Mouse (Mus musculus) liver, embryonic 16.5 days (tissue): ENCODE measurements around the gene Hc. TPM values are rescaled to one million over a fixed set of nuclear protein-coding genes. Genes with fewer than 3 reads are reported as not detected.

Source experiments
- ATAC-seq: fragments of 200-750 bp; cut with Nextera tagmentation; 2 replicates; pipeline ENCODE4 v1.8.0; 2017; ENCODE audit warnings: low read depth, mild to moderate bottlenecking, moderate number of reproducible peaks, moderate library complexity
- H3K27ac ChIP-seq: fragments of 300-500 bp; sonication (generic); 2 replicates; pipeline ENCODE4 v1.5.1; 2014; ENCODE audit warnings: mild to moderate bottlenecking, low read length
- H3K27me3 ChIP-seq: fragments of 300-500 bp; sonication (generic); 2 replicates; pipeline ENCODE4 v1.6.1; 2014; ENCODE audit warnings: low read depth, low read length, mixed read lengths; ENCODE audit not compliant: control insufficient read depth, insufficient read depth
- H3K36me3 ChIP-seq: fragments of 300-500 bp; sonication (generic); 2 replicates; pipeline ENCODE4 v1.6.1; 2014; ENCODE audit warnings: mild to moderate bottlenecking; ENCODE audit not compliant: control insufficient read depth, insufficient read depth
- H3K4me1 ChIP-seq: fragments of 300-500 bp; sonication (generic); 2 replicates; pipeline ENCODE4 v1.6.1; 2014; ENCODE audit warnings: low read depth, low read length, mixed read lengths; ENCODE audit not compliant: control insufficient read depth
- H3K4me2 ChIP-seq: fragments of 300-500 bp; sonication (generic); 2 replicates; pipeline ENCODE4 v1.6.1; 2014; ENCODE audit warnings: low read depth, low read length, mixed read lengths
- H3K4me3 ChIP-seq: fragments of 300-500 bp; sonication (generic); 2 replicates; pipeline ENCODE4 v1.5.1; 2014; ENCODE audit warnings: low read depth, mild to moderate bottlenecking, low read length
- H3K9ac ChIP-seq: fragments of 300-500 bp; sonication (generic); 2 replicates; pipeline ENCODE4 v1.6.1; 2014; ENCODE audit warnings: low read depth, low read length
- H3K9me3 ChIP-seq: fragments of 300-500 bp; sonication (generic); replicated peaks from 2 replicates; pipeline ENCODE4 v1.6.1; 2016; ENCODE audit warnings: low read length; ENCODE audit not compliant: control insufficient read depth
- WGBS: fragments of 180-500 bp; shearing (Covaris S2); extraction: QIAGEN DNeasy Blood & Tissue Kit; methylation state at CpG from one replicate; pipeline ENCODE4 v1.1.7; 2014; ENCODE audit not compliant: insufficient replicate concordance; 5-methylcytosine and 5-hydroxymethylcytosine counted together
- polyA plus RNA-seq: library from polyadenylated mRNA; unstranded; fragments of >200 nt; fragmentation: Nextera tagmentation; extraction: Ambion mirVana; gene quantifications from 2 replicates; pipeline ENCODE4 v1.2.1, GENCODE M21; 2015

Hc gene
- polyA plus RNA-seq, 1 experiment from 2014 or later = 72.4 TPM

DNA sequence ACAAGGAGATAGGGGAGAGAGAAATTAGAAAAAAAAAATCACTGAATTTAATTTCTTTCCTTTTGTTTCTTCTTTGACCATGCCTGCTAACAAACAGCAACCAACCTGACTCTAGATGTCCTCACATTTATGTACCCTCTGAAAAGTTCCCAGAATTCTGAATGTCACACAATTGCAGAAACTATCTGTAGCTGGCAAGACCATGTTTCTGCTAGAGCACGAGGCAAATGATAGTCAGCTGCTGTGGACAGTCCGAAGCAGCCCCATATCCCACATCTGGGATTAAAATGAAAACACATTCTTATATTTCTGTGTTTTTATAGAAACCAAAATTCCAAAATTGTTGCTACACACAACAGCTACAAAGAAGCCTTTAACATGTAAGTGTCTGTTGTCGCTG is 40.2 kb upstream of the Hc start, which contains the start of gene AI182371:
TSS of gene AI182371 (minus strand) at position 101 of the 400 bp plus-strand sequence.
- 75% methylated on average over 3 of the region's 3 CpGs for WGBS
- Histone ChIP-seq H3K27ac (peak within 1 kb of the TSS; percentile 62), H3K27me3 (no peaks in the 10 kb centered on the region), H3K4me1 (peaks cover 7% of the 10 kb centered on the region), H3K4me3 (peak within 1 kb of the TSS; percentile 15), H3K9me3 (no peaks in the 10 kb centered on the region), H3K36me3 (no peaks in the 10 kb centered on the region), H3K9ac (no peak within 1 kb of the TSS), H3K4me2 (no peak within 1 kb of the TSS)
- no peak for ATAC-seq

DNA sequence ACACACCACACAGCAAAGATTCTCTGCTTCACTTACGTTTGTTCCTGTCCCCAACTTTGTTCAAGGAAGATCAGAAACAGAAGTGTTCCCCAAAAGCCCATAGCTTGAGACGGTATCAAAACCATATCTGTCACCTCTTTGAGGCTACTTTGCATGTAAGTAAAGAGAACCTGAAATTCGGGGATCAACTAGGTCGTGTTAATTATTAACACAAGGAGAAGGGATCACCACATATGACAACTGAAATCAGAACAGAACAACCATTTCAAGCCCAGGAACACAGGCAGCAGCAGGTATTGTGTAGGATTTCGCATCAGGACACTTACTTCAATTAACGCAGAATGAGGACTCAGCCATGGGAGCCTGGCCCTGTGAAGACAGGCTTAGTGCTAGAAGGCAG is 39.3 kb upstream of the Hc start:
- H3K27me3 ChIP-seq = no peaks in the 10 kb centered on the region
- H3K27ac ChIP-seq = peak overlapping the region; percentile 62
- no peak overlapping the region for H3K9ac ChIP-seq
- H3K9me3 ChIP-seq = no peaks in the 10 kb centered on the region
- no peak overlapping the region for H3K4me2 ChIP-seq
- H3K4me3 ChIP-seq = peak overlapping the region; percentile 15
- WGBS = 59% methylated on average over 6 of the region's 6 CpGs
- peak; percentile 62 for ATAC-seq
- H3K4me1 ChIP-seq = peaks cover 7% of the 10 kb centered on the region
- H3K36me3 ChIP-seq = no peaks in the 10 kb centered on the region

DNA sequence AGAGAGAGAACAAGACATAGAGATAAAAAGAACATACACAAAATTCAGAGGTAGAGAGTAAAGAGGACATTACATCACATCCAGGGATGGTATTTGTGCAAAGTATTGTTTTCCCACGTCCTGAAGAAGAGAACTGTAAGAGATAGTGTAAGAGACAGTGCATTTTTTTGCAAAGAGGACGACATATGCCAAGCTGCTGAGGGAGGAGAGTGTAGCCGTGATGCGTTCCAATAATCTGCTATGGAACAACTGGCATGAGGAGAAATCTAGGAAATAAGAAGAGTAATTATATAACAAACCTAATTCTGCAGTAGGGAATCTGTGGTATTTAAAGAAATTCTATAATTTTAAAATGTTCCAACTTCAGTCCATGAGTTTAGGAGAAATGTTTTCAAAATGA is 26.2 kb upstream of the Hc start:
- H3K27me3 ChIP-seq = no peaks in the 10 kb centered on the region
- no peak for ATAC-seq

DNA sequence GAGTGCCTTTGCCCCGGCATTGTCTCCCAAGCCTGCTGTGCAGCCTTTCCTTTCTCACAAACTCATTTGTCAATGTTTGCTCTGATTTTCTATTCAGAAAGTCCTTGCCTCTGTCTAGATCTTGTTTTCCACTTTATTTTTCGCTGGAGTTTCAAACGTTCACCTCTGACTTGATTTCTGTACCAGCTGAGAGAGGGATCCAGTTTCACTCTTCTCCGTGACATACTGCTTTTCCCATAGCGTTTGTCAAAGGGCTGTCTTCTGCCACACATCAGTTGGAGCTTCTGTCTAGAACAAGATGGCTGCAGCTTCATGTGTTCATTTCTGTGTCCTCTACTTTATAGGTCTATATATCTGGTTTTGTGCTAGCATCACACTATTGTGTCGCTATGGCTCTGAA is 17.9 kb upstream of the Hc start:
- WGBS = 60% methylated on average over 6 of the region's 6 CpGs
- H3K36me3 ChIP-seq = no peaks in the 10 kb centered on the region

More for the DNA sequence above, 26.2 kb upstream of the Hc start:
- 51% methylated on average over 4 of the region's 4 CpGs for WGBS
- Histone ChIP-seq H3K36me3 (no peaks in the 10 kb centered on the region), H3K27ac (no peak overlapping the region), H3K4me1 (no peaks in the 10 kb centered on the region), H3K4me3 (no peak overlapping the region), H3K9me3 (no peaks in the 10 kb centered on the region), H3K4me2 (no peak overlapping the region), H3K9ac (no peak overlapping the region)

DNA sequence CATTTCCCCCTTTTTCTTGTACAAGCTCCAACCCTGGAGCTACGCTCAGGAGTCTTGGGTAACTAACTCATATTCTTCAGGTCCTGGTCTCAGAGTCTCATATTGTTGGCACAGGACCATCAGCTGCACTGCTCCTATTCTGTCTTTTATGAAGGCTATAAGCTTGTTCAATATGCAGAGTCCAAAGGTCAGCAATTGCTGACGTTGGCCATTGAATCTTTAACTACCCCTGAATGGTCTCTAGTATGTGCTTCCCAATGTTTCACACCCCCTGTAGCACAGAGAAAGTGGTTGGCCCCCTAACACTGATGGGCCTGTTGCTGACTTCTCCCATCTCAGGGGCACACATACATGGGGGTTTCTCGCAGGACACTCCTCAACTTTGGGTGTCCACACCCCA is 13.1 kb upstream of the Hc start:
- Histone ChIP-seq H3K9me3 (no peaks in the 10 kb centered on the region), H3K36me3 (no peaks in the 10 kb centered on the region), H3K4me1 (no peaks in the 10 kb centered on the region), H3K4me2 (no peak overlapping the region), H3K27ac (no peak overlapping the region), H3K9ac (no peak overlapping the region), H3K27me3 (no peaks in the 10 kb centered on the region), H3K4me3 (no peak overlapping the region)
- WGBS = 73% methylated on average over 3 of the region's 3 CpGs
- ATAC-seq = no peak

More for the DNA sequence above, 17.9 kb upstream of the Hc start:
- no peaks in the 10 kb centered on the region for H3K9me3 ChIP-seq
- H3K4me2 ChIP-seq = no peak overlapping the region
- no peak overlapping the region for H3K9ac ChIP-seq
- no peak for ATAC-seq
- no peak overlapping the region for H3K27ac ChIP-seq
- H3K4me1 ChIP-seq = no peaks in the 10 kb centered on the region
- H3K4me3 ChIP-seq = no peak overlapping the region
- H3K27me3 ChIP-seq = no peaks in the 10 kb centered on the region

DNA sequence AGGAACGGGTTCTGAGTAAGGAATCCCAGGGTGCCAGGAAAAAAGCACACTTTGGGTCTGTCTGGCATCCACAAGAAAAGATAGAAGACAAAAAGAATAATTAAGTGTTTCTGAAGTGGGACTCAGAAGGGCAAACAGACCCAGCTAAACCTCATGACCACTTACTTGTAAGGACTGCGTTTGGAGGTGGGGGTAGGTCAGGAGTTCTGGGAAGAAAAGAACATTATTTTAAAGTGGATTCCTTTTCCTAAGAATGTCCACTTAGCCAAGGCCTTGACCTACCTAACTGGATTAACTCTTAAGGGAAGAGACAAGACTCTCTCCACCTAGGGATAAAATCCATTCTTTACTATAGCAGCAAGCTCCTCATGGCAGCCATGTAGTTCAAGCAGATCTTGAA is 11.3 kb upstream of the Hc start:
- no peak overlapping the region for H3K27ac ChIP-seq
- H3K4me3 ChIP-seq = no peak overlapping the region
- ATAC-seq = no peak
- H3K4me1 ChIP-seq = no peaks in the 10 kb centered on the region
- no peaks in the 10 kb centered on the region for H3K27me3 ChIP-seq
- H3K4me2 ChIP-seq = no peak overlapping the region
- H3K9me3 ChIP-seq = no peaks in the 10 kb centered on the region
- H3K36me3 ChIP-seq = no peaks in the 10 kb centered on the region
- H3K9ac ChIP-seq = no peak overlapping the region
- WGBS = 61% methylated on average over 2 of the region's 2 CpGs

DNA sequence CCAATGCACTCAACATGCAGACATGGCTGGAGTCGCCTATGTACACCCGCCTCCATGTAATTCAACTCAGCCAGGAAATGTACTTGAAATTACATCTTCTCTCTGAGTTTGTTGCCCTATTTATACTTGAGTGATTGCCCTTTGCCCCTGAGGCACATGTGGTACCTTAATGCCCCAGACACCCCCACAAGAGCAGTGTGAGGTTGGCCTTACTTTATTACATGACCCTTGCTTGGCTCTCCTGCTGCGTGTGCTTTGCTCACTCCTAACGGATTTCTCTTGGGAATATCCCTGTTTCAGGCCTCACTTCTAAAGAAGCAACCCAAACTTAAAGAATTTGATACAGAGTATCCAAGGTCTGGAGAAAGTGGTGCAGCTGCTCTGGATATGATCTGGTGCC is 9.0 kb upstream of the Hc start:
- 67% methylated on average over 4 of the region's 4 CpGs for WGBS
- ATAC-seq = no peak
- no peak overlapping the region for H3K27ac ChIP-seq

DNA sequence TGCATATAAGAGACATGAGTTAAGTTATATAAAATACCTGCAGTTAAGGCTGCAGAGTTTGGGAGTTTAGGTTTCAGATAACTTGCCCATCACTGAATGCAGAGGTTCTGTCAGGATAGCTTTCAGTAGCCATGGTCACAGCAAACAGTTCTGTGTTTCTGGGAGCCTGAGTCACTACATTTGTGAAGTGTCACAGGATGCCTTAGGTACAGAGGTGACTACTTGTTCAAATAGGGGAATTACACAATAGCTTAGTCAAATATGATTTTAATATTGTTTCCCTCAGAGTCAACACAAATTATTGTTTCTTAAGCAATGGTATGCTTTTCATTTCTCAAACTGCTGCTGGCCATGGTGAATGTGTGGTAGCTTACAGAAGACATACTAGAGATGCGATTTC is 7.9 kb upstream of the Hc start:
- Histone ChIP-seq H3K4me2 (no peak overlapping the region), H3K9ac (no peak overlapping the region), H3K36me3 (no peaks in the 10 kb centered on the region), H3K9me3 (no peaks in the 10 kb centered on the region), H3K4me1 (no peaks in the 10 kb centered on the region; the same call in 1 of the 2 replicates), H3K4me3 (no peak overlapping the region), H3K27ac (peak overlapping the region; percentile 10; the same call in 1 of the 2 replicates), H3K27me3 (no peaks in the 10 kb centered on the region)
- 71% methylated on average over 1 of the region's 1 CpGs for WGBS
- peak; percentile 53; the same call in 1 of the 2 replicates for ATAC-seq

More for the DNA sequence above, 9.0 kb upstream of the Hc start:
- Histone ChIP-seq H3K4me1 (no peaks in the 10 kb centered on the region), H3K4me2 (no peak overlapping the region), H3K9me3 (no peaks in the 10 kb centered on the region), H3K4me3 (no peak overlapping the region), H3K36me3 (no peaks in the 10 kb centered on the region), H3K27me3 (no peaks in the 10 kb centered on the region), H3K9ac (no peak overlapping the region)

DNA sequence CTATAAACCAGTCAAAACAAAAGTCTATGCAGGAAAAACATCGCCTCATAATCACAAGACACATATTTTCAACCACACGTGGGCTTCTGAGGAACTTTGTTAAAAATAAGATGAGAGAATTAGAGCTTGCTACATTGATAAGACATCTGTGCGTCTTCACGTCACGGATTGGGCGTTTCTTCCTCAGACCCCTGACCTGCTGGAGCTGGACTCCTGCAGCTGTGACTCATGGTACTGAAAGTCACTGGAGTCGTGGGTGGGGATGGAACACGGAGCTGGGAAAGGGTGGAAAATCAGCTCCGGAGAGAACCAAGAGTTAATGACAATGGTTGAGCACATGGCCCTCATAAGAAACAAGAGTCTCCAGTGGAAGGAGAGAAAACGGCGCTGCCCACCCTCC is 5.9 kb upstream of the Hc start:
- no peak overlapping the region for H3K27ac ChIP-seq
- no peaks in the 10 kb centered on the region for H3K9me3 ChIP-seq
- H3K4me1 ChIP-seq = no peaks in the 10 kb centered on the region; the same call in 1 of the 2 replicates
- ATAC-seq = no peak
- no peak overlapping the region for H3K4me3 ChIP-seq
- no peaks in the 10 kb centered on the region for H3K36me3 ChIP-seq
- no peak overlapping the region for H3K9ac ChIP-seq
- WGBS = 69% methylated on average over 11 of the region's 11 CpGs
- H3K27me3 ChIP-seq = no peaks in the 10 kb centered on the region
- H3K4me2 ChIP-seq = no peak overlapping the region
